Mouse (Mus musculus) kidney, adult 18-20 months (tissue): ENCODE measurements around the gene Stambpl1.
"Not testable (repeated sequence)": the region's sequence is repeated elsewhere in the genome, so short reads cannot be mapped to it uniquely, and the experiment has no call there.

Experiments used
- DNase-seq: peaks from one replicate; pipeline ENCODE4 v3.0.0; 2021

Stambpl1 gene

DNA sequence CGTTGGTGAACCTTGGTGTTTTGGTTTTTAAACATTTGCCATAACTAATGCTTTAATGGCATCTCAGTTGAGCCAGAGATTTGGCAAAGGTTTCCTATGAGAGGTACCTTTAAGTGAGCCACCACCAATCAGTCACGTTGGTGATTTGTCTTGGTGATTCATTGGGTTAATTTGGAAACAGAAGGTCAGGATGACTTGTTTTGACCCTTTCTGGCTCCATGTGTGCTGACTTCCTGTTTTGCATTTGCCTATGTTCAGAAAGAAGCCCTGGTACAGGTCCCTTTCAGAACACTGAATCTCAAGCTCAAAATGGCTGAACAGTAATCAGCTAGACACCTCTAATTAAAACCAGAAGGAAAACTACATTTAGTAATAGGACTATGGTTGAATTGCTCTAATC, 7.5 kb downstream of the Stambpl1 start:
- no peak for DNase-seq

DNA sequence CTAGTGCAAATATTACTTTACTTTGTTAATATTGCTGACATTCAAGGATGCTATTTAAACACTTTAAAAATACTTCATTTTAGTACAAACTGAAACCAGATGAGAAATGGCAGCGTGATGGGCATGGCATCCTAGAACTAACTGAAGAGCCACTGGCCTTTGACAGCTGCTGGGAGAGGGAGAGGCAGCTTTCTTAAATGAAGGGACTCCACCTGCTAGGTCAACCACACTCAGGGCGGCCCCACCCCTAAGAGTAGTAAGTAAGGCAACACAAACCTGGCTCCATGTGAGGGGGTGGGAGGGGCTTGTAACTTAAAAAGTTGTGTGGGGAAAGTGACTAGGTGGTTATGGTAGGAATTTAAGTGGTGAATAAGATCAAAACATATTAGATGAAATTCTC, 10.6 kb downstream of the Stambpl1 start:
- no peak for DNase-seq

DNA sequence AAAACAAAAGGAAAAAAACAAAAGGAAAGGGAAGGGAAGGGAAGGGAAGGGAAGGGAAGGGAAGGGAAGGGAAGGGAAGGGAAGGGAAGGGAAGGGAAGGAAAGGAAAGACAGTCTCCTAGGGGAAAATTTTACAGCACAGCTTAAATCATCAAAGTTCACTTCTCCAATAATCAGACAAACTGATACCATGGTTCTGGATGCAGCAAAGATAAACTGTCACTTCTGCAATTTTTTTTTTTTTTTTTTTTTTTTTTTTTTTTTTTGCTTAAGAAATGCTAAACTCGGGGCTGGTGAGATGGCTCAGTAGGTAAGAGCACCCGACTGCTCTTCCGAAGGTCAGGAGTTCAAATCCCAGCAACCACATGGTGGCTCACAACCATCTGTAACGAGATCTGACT, 14.1 kb downstream of the Stambpl1 start:
- not testable (repeated sequence) for DNase-seq

DNA sequence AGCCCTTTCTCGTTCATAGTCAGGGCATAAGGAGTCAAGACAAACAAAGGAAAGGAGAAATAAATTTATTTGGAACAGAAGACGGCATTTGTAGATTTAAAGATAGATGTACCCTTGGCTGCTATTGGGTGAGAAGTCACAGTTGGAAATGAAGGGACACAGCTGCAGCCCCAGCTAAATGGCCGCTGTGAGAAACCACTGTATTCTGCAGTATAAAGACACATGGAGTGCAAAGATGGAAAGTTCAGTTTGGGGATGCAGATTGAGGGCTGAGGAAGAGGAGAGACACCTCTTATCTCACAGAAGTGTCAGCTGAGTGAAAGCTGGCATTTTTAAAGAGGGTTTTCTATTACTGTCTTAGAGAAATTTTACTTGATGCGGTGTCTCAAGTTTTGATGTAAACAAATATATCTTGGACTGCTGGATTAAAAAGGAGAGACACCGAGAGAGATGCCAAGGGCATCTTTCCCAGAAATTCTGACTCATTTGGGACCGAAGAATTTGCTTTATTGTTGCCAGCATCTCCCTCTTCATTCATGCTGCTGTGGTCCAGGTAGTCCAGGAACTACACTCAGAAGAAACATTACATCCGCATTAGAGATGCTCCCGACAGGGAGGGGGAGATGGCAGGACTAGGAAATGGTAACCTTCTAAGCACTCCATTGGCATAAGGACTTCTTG, 14.9 kb downstream of the Stambpl1 start:
- no peak for DNase-seq

DNA sequence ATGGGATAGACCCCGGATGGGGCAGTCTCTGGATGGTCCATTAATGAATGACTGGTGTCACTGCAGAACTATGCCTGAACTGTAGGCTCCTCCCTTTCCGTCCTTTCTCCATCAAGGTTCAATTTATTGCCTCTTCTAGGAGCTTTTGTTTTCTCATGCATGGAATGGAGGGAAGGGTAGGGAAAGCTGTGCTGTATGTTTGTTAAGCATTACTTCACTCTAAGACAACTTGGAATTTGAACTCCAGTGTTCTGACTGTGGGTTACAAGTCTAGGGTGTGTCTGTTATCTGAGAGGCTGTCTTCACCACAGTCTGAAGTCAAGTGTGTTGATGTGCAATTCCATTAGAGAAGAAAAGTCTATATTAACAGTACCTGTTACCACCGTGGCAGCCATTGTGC, 17.0 kb downstream of the Stambpl1 start:
- DNase-seq: no peak

DNA sequence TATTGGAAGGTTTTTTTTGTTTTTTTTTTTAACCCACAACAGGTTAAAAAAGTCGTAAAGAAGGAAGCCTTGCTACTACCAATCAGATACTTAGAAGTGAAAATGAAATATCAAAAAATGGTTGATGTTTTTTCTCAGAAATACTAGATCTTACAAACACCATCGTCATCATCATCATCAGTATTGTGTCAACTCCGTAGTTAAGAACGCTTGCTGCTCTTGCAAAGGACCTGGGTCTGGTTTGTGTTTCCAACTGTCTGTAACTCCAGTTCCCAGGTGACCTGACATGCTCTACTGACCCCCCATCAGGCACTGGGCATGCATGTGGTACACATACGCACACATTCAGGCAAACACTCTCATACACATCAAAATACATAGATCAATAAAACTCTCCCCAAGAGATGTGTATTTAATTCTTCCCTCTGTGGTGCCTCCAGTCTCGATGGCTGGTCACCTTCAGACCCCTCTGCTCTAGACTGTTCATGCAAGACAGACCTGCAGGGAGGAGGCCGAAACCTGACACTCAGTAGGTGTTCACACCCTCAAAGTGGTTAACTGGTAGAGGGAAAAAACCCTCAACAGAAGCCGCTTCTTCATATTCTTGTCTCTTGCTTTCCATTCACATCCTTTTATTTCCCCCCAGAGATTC, 18.0 kb downstream of the Stambpl1 start:
- DNase-seq: no peak

DNA sequence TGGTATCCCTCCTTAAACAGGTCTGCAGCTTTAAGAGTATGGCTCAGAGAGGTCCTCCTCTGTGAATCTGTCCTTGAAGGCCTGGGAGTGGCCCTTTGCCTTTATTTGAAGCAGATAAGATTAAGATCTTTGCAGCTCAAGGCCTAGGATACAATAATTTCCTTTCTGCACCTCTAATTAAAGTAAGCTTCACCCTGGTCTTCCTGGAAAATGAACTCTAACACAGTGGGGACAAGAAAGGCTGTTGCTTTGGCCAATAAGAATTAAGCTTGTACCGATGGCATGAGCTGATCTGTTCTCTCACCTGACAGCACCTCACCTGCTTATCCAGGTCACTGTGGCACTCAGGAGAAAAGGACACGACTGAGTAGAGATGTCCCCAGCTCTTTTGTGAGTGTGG, 18.8 kb downstream of the Stambpl1 start:
- no peak for DNase-seq

DNA sequence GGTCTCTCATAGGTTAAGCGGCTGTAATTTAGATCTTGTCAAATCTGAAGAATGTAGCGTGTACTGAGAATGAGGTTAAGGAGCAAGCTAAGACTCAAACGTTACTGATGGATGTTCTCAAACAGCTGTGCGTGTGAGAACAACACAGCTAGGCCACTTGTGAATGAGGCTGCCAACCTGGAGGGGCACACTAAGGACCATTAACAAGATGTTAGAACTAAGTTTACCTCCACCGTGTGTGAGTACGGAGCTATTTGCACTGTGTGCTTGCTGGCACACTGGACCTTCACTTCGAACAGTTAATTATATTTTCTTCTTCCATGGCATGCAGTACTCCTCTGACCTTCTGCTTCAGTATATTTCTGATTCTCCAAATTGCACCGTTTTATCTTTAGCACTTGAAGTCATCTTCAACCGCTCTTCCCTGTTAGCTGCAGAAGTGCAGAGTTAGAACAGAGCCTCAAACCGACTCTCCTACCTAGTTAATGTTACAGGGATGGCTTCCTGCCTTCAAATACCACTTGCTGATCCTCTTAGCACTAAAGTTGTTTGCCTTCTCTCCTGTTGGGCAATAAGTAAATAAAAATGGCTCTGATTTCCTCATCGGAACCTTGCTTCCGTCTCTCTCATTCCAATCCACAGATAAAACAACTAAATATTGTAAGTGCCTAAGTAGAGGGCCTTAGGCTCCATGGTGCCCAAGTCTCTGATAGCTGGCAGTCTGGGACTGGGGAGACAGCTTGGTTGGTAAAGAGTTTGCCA, 20.6 kb downstream of the Stambpl1 start:
- no peak for DNase-seq

DNA sequence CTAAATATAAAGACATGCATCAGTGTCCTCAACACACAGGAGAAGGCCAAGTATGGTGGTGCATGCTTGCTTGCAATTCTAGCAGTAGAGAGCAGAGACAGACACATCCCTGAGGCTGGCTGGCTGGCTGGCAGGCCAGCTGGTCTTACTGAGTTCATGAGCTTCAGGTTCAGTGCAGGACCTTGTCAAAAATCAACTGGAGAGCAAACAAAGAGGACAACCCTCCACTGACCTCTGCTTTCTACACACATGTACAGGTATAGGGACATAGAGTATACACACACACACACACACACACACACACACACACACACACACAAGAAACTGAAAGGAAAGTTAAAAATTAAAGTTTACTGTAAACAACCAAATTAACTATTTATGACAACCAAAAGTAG, 21.2 kb downstream of the Stambpl1 start:
- no peak for DNase-seq

DNA sequence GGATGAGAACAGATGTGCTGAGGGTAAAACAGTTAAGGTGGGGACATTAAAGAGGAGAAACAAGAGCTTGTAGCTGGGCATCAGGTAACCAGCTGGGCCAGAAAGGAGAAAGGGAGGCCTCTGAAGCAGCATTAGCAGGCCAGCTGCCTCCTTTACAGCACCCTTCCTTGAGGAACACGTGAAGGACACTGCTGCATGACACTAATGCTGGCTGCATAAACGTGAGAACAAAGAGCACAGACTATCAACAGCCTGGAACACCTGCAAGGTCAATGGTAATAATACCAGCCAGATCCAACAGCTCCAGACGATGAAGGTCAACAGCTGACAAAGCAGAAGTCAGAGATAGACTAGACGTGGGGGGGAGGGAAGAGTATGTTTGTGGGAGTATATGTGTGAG, 22.1 kb downstream of the Stambpl1 start:
- DNase-seq: no peak

DNA sequence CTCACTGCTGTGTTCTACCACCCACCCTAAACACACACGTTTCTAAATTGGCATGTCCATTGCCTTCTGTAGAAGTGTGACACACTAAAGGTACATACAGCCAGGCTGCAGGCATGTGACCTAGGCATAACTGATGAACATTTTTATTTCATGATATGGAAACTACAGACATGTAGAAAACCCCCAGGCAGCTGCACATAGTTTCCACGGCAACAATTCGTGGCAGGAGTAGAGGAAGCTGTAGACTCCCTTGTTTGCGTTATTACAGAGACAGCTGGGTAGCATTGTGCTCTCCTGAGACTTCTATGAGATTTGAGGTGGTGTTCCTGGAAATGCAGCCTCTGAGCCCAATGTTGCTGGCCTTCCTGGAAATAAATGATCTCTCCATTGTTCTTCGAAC, 24.9 kb downstream of the Stambpl1 start:
- DNase-seq: no peak

DNA sequence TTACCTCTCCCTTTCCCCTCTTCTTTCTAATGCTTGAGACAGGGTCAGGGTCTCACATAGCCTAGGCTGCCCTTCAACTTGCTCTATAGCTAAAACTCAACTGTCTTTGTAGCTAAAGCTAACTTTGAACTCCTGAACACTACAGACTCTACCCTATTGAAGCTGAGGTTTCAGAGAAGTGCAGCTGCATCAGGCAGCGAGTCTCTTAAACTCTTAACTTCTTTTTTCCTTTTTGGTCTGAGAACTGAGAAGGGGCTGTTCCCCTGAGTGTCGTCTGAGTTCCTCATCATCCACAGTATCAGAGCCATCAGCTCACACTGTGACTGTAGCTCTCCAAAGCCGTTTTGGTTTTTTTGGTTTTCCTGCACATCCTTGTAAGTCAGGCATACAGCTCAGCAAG, 25.7 kb downstream of the Stambpl1 start:
- no peak for DNase-seq

DNA sequence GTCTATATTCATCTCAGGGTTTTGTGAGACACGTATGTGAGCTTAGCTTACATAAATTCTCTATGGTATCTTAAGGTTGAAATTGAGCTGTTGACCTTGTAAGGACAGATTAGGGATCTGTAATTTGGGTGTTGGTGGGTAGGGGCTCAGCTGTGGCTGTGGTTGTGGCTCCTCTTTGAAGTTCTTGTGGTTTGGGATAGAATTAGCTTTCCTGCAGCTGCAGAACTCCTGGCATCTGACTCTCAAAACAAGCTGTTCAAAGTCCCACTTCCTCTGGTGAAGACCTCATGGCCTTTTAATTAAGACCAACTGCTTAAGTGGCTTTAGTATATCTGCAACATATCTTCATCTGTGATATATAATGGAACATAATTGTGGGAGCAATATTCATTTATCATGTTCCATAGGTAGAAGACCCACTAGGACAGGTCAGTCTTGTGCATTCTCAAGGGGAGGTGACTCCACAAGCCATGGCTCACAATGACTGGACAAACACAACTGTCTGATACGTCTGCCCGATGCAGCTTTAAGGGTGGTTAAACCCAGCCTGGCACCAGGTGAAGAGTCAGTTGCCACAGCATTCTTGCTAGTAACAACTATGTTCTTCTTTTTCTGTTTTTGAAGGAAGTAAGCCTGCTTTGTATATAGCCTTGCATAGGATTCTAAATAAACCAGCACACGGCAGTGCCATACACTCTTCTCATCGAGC, 27.4 kb downstream of the Stambpl1 start:
- DNase-seq: no peak

DNA sequence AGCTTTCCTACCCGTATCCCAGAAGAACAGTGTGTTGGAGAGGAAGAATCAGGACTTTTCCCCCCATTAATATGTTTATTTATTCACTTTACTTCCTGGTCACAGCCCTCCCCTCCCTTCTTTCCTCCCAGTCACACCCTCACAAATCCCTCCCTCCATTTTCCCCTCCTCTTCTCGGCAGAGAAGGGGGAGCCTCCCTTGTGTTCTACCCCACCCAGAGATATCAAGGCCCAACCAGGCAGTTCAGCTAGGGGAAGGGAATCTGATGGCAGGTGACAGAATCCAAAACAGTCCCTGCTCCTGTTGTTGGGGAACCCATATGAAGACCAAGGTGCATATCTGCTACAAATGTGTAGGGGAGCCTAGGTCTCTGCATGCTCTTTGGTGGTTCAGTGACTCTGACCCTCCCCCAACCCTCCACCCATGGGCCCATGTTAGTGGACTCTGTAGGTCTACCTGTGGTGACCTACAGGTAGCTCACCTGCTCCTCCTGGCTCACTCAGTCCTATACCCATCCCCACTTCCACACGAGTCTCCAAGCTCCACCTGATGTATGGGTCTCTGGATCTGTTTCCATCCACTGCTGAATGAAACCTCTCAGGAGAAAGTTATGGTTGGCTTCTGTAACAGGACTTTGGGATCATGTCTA, 28.8 kb downstream of the Stambpl1 start:
- no peak for DNase-seq

DNA sequence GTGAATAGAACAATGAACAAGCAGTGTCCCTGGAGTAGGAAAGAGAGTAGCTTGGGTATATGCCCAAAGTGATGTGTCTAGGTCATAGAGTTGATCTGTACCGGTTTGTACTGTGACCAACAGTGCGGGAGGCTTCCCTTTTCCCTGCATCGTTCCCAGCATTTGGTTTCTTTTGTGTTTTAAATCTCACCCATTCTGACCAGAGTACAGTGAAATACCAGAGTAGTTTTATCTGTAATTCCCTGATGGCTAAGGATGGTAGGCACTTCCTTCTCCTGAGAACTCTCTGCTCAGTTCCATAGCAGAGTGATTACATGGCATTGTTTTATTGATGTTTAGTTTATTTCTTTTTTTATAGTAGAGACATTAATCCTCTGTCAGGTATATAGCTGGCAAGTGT, 30.8 kb downstream of the Stambpl1 start:
- DNase-seq: no peak

DNA sequence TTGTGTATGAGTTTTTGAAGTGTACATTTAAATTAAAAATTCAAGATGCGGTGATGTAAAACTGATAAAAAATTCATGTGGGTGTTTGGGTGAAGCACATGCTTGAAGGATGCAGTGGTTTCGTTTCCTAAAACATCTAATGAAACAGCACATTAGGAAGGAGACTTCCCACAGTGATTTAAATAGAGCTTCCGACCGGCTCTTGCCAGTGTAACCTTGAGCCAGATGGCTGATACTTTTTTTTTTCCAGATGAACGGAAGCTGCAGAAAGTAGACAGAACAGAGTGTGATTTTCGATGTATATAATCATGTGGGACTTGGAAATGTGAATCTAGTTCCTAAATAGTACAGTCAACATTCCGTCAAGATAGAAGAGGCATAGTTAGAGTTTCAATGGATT, 39.6 kb downstream of the Stambpl1 start:
- no peak for DNase-seq

DNA sequence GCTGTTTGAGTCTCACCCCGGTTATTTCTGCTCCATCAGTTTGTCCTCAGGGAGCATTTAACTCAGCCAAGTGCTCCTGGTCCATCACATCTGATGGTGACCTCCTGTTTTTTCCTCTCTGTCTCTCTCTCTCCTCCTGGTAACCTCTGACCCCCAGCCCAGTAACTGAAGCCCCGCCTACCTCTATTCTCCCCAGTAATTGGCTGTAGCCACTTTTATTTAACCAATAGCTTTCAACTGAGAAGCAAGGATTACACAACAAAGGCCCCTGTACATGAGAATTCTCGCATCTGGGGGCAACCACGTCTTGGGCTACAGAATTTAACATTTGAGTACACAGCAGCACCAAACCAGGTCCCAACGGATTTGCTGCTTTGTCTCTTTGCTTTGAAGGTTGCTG, 40.3 kb downstream of the Stambpl1 start:
- DNase-seq: no peak

DNA sequence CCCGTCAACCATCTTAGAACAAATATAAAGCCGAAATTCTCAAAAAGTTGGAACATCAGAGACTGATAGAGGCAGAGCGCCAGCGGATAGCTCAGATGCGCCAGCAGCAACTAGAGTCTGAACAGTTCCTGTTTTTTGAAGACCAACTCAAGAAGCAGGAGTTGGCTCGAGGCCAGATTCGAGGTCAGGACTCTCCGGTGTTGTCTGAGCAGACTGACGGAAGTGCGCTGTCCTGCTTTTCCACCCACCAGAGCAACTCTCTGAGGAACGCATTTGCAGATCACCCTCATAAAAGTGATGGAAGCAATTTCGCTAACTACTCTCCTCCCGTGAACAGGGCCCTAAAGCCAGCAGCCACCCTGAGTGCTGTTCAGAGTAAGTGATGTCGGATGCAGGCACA, 41.9 kb downstream of the Stambpl1 start:
- DNase-seq: peak; percentile 53

DNA sequence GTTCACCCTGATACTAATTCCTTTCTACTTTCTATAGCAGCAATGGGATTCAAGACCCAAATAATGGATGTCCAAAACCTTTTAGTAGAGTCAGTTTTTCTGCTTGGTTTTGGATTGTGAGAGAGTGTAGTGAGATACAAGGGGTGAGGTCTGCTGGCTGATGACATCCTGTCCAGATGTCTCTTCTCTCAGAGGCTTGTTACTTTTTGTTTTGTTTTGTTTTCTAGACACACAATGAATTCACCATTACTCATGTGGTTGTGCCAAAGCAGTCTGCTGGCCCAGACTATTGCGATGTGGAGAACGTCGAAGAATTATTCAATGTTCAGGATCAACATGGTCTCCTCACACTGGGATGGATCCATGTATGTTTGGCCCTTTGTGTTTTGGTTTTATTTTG, 44.0 kb downstream of the Stambpl1 start:
- no peak for DNase-seq

DNA sequence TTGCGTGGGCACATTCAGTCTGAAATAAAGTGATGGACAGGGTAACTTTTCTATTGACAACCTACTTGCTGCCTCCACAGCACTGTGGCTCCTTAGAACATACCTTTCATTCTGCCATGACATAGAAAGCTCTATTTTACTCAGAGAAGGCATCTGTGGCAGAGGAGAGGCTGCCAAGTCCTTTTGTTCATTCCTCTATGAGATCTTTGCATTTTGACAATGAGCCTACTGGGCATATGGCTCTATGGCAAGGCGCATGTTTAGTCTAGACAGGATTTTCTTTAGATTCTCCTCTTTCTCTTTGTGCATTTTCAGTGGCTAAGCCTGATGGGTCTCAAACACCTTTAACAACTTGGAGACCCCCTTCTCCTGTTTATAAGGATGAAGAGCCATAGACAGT, 45.7 kb downstream of the Stambpl1 start:
- DNase-seq: no peak

DNA sequence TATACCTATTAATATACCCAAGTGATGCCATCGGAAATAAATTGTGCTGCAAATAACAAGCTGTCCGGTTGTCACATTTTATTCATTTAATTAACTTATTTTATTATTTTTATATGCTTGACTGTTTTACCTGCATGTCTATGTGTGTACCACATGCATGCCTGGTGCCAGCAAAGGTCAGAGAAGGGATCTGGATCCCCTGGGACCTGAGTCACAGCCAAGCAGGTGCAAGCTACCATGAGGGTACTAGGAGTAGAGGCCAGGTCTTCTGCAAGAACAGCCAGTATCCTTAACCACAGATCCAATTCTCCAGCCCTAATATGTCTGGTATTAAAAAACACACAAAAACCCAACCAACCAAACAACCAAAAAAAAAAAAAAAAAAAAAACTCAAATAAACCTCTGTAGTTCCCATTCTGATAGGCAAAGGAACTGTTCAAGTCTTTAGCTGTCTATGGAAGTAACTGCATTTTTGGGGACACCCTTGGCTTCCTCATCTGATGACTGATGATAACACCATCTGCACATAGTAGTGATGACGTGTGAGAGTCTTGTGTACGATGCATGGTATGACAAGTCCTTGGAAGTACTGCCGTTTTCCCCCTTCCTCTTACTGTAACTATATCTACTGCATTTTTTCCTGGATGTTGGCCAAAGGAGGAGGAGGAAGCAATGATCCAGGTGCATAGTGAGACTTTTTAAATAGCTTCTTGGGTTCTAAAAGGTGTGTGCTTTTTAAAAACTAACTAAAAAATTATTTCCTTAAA, 48.4 kb downstream of the Stambpl1 start:
- no peak for DNase-seq

DNA sequence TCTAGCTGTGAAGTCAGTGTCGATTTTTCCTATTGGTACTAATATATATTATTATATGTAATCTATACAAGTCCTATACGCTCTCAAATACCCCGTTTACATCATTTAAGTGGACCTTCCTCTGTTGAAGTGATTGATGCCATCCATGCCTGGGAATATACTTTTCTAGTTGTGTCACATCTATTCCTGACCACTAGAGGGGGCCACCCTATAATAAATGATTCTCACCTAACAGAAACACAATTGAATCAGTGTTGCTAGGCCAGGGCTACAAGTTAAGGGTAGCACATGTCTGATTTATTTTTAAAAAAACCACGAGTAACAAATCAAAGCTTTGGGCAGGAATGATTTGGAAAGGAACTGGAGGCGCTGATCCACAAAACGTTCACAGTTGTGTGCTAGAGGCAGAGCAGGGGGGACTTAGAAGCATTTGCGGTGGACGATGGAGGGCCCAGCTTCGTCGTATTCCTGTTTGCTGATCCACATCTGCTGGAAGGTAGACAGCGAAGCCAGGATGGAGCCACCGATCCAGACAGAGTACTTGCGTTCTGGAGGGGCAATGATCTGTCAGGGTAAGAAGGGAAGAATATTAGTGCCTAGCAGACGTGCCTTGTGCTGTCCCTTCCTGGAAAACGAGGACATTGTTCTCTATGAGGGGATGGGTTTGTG, 49.4 kb downstream of the Stambpl1 start:
- DNase-seq: no peak
